Mouse (Mus musculus) olfactory bulb, adult 2 months (tissue): Measurements from ENCODE around the gene Sec63.

Experiments used
- CTCF ChIP-seq: fragments of 200-500 bp; IDR thresholded peaks from 2 replicates; pipeline ENCODE4 v1.5.1; 2012; ENCODE audit warnings: low read depth, mild to moderate bottlenecking, low read length, moderate library complexity; ENCODE audit not compliant: insufficient read depth
- POLR2A ChIP-seq: fragments of 200-500 bp; IDR thresholded peaks from 2 replicates; pipeline ENCODE4 v1.6.1; 2012; ENCODE audit warnings: mild to moderate bottlenecking, low read depth, low read length, moderate library complexity; ENCODE audit not compliant: insufficient read depth

DNA sequence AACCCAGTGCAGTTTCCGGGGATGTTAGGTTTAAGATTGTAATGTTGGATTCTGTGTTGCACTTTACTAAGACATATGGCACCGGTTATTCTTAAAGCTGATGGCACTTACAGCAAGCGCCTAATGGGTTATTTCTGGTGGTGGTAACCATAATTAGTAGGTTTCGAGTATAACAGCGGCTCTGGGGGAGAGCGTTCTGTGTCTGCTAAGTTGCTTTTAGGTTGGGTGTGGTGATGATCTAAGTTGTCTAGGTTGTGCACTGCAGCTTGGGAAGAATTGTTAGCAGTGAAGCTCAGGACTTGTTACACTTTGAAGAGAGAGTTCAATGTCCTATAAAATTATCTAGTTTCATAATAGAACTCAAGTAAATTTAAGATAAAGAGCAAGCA lies 1.4 kb downstream of the Sec63 start:
- TF ChIP-seq CTCF (no peak), POLR2A (no peak)
